Mouse (Mus musculus) embryonic facial prominence, embryonic 15.5 days (tissue): Measurements from ENCODE around the gene Hoxc10. TPM values are rescaled to one million over a fixed set of nuclear protein-coding genes. Genes with fewer than 3 reads are reported as not detected.

ENCODE experiments used
- ATAC-seq: fragments of 200-750 bp; cut with Nextera tagmentation; 2 replicates; pipeline ENCODE4 v1.8.0; 2017; ENCODE audit warnings: low read depth, moderate TSS enrichment; ENCODE audit not compliant: insufficient number of reproducible peaks, low FRiP score, low TSS enrichment
- H3K27ac ChIP-seq: fragments of 300-500 bp; sonication (generic); replicated peaks from 2 replicates; pipeline ENCODE4 v1.5.1; 2015; ENCODE audit warnings: mild to moderate bottlenecking, inconsistent platforms
- H3K27me3 ChIP-seq: fragments of 300-500 bp; sonication (generic); 2 replicates; pipeline ENCODE4 v1.6.1; 2015; ENCODE audit warnings: inconsistent platforms
- H3K36me3 ChIP-seq: fragments of 300-500 bp; sonication (generic); 2 replicates; pipeline ENCODE4 v1.6.1; 2015; ENCODE audit warnings: mild to moderate bottlenecking, inconsistent platforms
- H3K4me1 ChIP-seq: fragments of 300-500 bp; sonication (generic); 2 replicates; pipeline ENCODE4 v1.6.1; 2015; ENCODE audit warnings: inconsistent platforms
- H3K4me2 ChIP-seq: fragments of 300-500 bp; sonication (generic); replicated peaks from 2 replicates; pipeline ENCODE4 v1.6.1; 2015; ENCODE audit warnings: mild to moderate bottlenecking, inconsistent platforms
- H3K4me3 ChIP-seq: fragments of 300-500 bp; sonication (generic); replicated peaks from 2 replicates; pipeline ENCODE4 v1.5.1; 2015; ENCODE audit warnings: mild to moderate bottlenecking, inconsistent platforms
- H3K9ac ChIP-seq: fragments of 300-500 bp; sonication (generic); 2 replicates; pipeline ENCODE4 v1.6.1; 2015; ENCODE audit warnings: inconsistent platforms
- H3K9me3 ChIP-seq: fragments of 300-500 bp; sonication (generic); replicated peaks from 2 replicates; pipeline ENCODE4 v1.6.1; 2016; ENCODE audit warnings: inconsistent platforms
- WGBS: fragments of 180-500 bp; shearing (Covaris S2); methylation state at CpG from one replicate; pipeline ENCODE4 v1.1.7; 2015; 5-methylcytosine and 5-hydroxymethylcytosine counted together
- polyA plus RNA-seq: library from polyadenylated mRNA; unstranded; fragments of >200 nt; fragmentation: Nextera tagmentation; extraction: Ambion mirVana; gene quantifications from 2 replicates; pipeline ENCODE4 v1.2.1, GENCODE M21; 2015

Hoxc10 gene
- polyA plus RNA-seq, 1 experiment from 2014 or later = not detected

DNA sequence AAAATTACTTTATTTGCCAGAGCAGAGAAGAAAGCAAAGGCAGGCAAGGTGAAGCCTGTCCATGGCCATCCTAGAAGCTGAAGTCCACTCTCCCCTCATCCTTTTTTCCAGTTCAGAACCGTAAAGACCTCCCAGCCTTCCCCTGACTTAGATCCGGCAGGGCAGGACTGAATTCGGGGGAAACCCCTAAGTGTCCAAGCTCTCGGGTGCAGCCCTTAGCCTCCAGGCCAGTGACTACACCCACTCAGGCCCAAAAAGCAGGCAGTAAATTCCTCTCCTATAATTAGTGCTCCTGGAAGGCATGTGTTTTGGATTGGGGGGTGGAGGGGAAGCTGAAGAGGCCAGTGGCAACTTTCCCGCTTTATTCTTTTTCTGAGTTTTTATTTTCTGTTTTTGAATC is 39.2 kb downstream of the Hoxc10 start:
- no peaks in the 10 kb centered on the region for H3K4me1 ChIP-seq
- no peak for ATAC-seq
- no peak overlapping the region for H3K4me2 ChIP-seq
- H3K4me3 ChIP-seq = no peak overlapping the region
- H3K9ac ChIP-seq = no peak overlapping the region
- no peaks in the 10 kb centered on the region for H3K36me3 ChIP-seq
- H3K27me3 ChIP-seq = peaks cover 98% of the 10 kb centered on the region
- H3K9me3 ChIP-seq = no peaks in the 10 kb centered on the region
- WGBS = 5% methylated on average over 5 of the region's 5 CpGs
- H3K27ac ChIP-seq = no peak overlapping the region

DNA sequence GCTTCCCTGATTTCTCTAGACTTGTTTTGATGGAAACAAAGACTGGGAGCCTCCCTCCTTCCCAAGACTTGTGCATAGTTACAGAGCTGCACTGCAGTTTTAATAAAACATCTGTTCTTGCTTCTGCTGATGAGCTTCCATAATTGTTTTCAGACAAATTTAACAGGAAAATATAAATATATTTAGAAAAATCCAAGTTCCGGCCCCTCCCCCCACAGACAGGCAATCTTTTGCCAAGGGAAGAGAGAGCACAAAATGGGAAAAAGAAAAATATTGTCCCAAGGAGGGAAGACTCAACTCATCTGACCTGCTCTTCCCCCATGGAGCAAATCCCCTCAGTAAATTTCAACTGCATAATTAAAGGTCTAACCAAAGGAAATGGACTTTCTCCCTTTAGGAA is 39.7 kb downstream of the Hoxc10 start:
- Histone ChIP-seq H3K36me3 (no peaks in the 10 kb centered on the region), H3K9me3 (no peaks in the 10 kb centered on the region), H3K4me1 (no peaks in the 10 kb centered on the region), H3K27ac (no peak overlapping the region), H3K9ac (no peak overlapping the region), H3K27me3 (peaks cover 98% of the 10 kb centered on the region), H3K4me3 (no peak overlapping the region), H3K4me2 (no peak overlapping the region)
- no peak for ATAC-seq
- 6% methylated on average over 1 of the region's 1 CpGs for WGBS

DNA sequence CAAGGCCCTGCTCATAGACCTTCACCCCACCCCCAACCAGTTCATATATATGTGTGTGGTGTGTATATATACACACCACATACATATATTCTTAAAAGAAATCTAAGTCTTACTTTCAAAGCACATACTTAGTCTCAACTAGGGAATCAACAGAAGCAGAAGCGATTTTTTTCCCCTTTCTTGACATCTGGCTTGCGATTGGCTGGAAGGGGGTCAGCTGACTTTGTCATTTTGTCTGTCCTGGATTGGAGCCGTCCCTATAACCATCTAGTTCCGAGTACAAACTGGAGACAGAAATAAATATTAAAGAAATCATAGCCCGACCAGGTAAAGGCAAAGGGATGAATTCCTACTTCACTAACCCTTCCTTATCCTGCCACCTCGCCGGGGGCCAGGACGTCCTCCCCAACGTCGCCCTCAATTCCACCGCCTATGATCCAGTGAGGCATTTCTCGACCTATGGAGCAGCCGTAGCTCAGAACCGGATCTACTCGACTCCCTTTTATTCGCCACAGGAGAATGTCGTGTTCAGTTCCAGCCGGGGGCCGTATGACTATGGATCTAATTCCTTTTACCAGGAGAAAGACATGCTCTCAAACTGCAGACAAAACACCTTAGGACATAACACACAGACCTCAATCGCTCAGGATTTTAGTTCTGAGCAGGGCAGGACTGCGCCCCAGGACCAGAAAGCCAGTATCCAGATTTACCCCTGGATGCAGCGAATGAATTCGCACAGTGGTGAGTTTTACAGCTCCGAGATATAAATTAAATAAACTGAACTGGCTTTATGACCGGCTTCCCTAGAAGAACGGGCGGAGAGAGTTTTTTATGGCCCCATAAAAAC is 42.9 kb downstream of the Hoxc10 start:
- 3% methylated on average over 27 of the region's 27 CpGs for WGBS
- Histone ChIP-seq H3K4me1 (peaks cover 7% of the 10 kb centered on the region), H3K36me3 (no peaks in the 10 kb centered on the region), H3K9me3 (no peaks in the 10 kb centered on the region), H3K4me3 (0 out of 2 replicates have a peak overlapping the region, but pooled peaks have one; percentile 2), H3K27ac (no peak overlapping the region), H3K27me3 (peaks cover 98% of the 10 kb centered on the region), H3K4me2 (no peak overlapping the region), H3K9ac (no peak overlapping the region)
- no peak for ATAC-seq

DNA sequence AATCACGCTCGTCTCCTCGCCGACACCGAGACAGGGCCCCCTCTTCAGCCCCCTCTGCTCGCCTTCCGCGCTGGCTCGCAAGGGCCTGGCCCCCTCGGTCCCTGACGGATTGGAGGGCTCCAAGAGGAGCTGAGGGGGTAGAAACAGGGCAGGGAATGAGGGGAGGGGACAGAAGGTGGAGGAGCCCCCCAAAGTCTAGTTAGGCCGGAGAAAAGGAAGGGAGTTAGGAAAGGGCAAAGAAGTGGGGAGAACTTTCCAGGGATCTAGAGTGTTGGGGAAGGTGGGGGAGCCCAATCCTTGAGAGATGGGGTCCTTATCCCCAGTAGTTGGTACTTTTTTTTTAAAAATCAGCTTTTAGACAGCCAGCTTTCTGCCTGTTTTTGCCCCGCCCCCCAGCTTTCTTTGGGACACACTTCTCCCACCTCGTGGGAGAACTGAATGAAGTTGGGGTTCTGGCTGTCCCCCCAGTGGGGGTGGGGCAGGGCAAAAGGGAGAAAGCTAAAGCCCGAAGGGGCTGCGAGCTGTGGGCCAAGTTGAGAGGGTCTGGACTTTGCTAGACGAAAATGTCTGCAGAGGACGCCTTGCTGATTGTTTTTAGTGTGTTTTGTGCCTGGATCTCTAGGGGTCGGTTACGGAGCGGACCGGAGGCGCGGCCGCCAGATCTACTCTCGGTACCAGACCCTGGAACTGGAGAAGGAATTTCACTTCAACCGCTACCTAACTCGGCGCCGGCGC is 43.7 kb downstream of the Hoxc10 start:
- 4% methylated on average over 31 of the region's 31 CpGs for WGBS
- Histone ChIP-seq H3K4me1 (peaks cover 15% of the 10 kb centered on the region), H3K27ac (no peak overlapping the region), H3K9me3 (no peaks in the 10 kb centered on the region), H3K4me2 (no peak overlapping the region), H3K4me3 (no peak overlapping the region), H3K27me3 (peaks cover 98% of the 10 kb centered on the region), H3K36me3 (no peaks in the 10 kb centered on the region), H3K9ac (no peak overlapping the region)
- ATAC-seq = no peak

DNA sequence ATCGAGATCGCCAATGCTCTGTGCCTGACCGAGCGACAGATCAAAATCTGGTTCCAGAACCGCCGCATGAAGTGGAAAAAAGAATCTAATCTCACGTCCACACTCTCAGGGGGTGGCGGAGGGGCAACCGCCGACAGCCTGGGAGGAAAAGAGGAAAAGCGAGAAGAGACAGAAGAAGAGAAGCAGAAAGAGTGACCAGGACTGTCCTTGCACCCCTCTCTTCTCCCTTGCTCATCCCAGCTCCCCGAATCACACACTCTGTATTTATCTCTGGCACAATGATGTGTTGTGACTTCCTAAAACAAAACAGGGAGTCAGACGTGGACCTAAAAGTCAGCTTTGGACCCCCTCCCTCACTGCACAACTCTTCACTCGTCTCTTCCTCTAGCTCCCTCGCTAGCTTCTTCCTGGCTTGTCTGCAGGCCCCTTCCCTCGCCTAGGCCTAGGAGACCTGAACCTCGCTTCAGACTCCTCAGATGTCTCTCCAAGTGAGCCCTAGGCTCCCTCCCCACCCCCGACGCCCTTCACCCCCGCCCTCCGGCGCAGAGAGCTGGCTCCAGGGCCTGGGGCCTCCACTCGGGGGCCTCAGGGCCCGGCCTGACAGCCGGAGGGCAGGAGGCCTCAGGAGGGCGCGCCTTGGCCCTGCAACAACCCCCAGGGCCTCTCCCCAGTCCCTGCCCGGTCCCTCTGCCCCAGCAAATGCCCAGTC is 44.4 kb downstream of the Hoxc10 start:
- H3K4me3 ChIP-seq = no peak overlapping the region
- no peak for ATAC-seq
- WGBS = 6% methylated on average over 28 of the region's 28 CpGs
- no peaks in the 10 kb centered on the region for H3K36me3 ChIP-seq
- peaks cover 17% of the 10 kb centered on the region for H3K4me1 ChIP-seq
- H3K27ac ChIP-seq = no peak overlapping the region
- H3K9ac ChIP-seq = no peak overlapping the region
- H3K27me3 ChIP-seq = peaks cover 98% of the 10 kb centered on the region
- no peaks in the 10 kb centered on the region for H3K9me3 ChIP-seq
- H3K4me2 ChIP-seq = no peak overlapping the region

DNA sequence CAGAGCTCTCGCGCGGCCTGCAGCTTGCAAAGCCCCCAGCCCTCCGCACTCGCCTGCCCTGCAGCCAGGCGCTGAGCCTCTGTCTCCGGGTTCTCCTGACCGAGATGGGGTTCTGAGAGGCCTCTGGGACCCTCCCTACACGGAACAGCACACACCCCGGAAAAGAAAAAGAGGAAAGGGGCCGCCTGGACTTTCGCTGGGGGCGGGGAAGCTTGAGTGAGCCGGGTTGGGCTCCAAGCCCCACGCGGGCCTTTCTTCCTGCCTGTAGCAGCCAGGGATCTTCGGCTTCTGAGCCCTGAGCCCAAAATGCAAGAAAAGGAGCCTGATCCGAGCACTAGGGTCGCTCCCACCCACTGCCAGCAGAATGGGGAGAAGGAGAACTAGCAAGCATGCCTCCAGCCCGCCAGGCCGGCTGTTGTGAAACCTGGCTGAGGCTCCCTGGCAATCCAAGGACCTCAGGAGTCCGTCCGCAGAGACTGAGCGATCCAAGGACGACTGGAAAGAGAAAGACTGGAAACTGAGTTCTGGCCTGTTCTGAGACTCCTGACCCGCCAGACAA is 45.4 kb downstream of the Hoxc10 start:
- Histone ChIP-seq H3K4me3 (no peak overlapping the region), H3K4me1 (peaks cover 17% of the 10 kb centered on the region)
- ATAC-seq = no peak

DNA sequence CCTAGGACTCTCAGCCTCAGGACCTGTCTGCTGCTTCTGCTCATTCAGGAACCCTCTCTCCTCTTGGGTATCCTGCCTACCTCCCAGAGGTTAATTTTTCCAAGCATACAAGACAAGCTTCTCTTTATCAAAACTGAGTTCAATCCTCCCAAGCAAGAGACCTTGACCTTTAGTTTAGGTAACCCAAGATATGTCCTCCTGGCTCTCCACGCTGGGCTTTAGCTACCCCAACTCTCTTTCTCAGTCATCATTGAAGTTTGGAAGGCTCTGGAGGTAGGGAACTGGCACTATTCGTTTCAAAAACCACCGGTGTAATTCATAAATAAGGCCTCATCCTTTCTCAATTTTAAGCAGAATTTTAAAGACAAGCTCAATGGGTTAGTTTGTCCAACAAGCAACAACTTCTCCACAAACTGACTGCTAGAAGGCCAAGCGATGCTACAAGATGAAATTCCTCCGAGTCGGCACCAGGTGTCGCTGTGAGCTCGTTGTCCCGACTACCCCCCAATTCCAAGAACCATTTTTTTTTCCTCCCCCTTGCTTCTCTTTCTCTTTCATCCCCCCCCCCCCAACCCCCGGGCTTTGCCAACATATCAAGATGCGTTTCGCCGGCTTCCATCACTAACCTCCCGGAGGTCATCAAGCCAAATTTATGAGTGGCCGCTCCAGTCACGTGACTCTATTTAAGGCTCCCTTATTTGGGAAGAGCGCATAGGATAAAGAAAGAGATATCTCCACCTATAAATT is 46.8 kb downstream of the Hoxc10 start:
- Histone ChIP-seq H3K27me3 (peaks cover 98% of the 10 kb centered on the region), H3K36me3 (no peaks in the 10 kb centered on the region), H3K4me2 (peak overlapping the region; percentile 42), H3K9me3 (no peaks in the 10 kb centered on the region), H3K4me3 (peak overlapping the region; percentile 30), H3K9ac (no peak overlapping the region), H3K4me1 (peaks cover 17% of the 10 kb centered on the region), H3K27ac (no peak overlapping the region)
- no peak for ATAC-seq
- 5% methylated on average over 17 of the region's 17 CpGs for WGBS

More for the DNA sequence above, 45.4 kb downstream of the Hoxc10 start:
- H3K27me3 ChIP-seq = peaks cover 98% of the 10 kb centered on the region
- no peak overlapping the region for H3K9ac ChIP-seq
- no peak overlapping the region for H3K27ac ChIP-seq
- H3K36me3 ChIP-seq = no peaks in the 10 kb centered on the region
- no peaks in the 10 kb centered on the region for H3K9me3 ChIP-seq
- no peak overlapping the region for H3K4me2 ChIP-seq
- WGBS = 11% methylated on average over 26 of the region's 26 CpGs

DNA sequence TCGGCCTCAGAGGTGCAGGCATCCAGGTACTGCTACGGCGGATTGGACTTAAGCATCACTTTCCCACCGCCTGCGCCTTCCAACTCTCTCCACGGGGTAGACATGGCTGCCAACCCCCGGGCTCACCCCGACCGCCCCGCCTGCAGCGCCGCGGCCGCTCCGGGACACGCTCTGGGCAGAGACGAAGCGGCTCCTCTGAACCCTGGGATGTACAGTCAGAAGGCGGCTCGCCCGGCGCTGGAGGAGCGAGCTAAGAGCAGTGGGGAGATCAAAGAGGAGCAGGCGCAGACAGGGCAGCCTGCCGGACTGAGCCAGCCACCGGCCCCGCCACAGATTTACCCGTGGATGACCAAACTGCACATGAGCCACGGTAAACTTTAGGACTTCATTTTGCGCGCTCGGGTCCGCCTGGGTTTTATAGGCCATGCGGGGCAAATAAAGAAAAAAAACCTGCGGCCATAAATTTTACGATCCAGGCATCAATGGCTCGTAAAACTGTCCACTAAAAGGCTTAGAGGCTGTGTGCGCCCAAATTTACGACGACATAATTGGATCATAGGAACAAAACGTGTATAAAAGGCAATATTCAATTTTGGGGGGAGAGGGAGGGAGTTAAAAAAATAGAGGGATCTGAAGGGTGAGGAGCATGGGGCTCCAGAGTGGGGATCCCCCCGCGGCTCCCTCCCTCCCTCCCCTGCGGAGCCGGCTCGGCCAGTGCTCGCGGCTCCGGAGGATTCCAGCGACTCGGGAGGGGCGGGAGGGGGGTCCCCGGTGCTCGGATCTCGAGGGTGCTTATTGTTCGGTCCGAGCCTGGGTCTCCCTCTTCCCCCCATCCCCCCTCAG is 47.8 kb downstream of the Hoxc10 start:
- peak overlapping the region; percentile 42 for H3K4me2 ChIP-seq
- H3K27ac ChIP-seq = no peak overlapping the region
- H3K27me3 ChIP-seq = peaks cover 98% of the 10 kb centered on the region
- H3K9ac ChIP-seq = no peak overlapping the region
- no peak for ATAC-seq
- no peaks in the 10 kb centered on the region for H3K36me3 ChIP-seq
- 1% methylated on average over 45 of the region's 57 CpGs for WGBS
- no peaks in the 10 kb centered on the region for H3K9me3 ChIP-seq
- H3K4me1 ChIP-seq = peaks cover 17% of the 10 kb centered on the region
- peak overlapping the region; percentile 30 for H3K4me3 ChIP-seq

DNA sequence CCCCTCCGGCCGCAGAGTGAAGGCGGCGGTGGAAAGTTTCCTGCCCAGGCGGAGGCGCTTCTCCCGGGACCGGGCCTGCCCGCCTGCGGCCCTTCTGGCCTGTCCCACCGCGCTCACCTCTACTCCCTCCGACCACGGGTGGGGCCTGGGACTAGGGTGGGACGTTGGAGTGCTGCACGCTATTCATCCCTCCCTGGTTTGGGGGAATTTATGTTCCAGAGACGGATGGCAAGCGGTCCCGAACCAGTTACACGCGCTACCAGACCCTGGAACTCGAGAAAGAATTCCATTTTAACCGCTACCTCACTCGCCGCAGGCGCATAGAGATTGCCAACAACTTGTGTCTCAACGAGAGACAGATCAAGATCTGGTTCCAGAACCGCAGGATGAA is 48.4 kb downstream of the Hoxc10 start:
- Histone ChIP-seq H3K9me3 (no peaks in the 10 kb centered on the region), H3K9ac (no peak overlapping the region), H3K4me2 (peak overlapping the region; percentile 42), H3K4me3 (peak overlapping the region; percentile 30), H3K36me3 (no peaks in the 10 kb centered on the region), H3K4me1 (peaks cover 17% of the 10 kb centered on the region), H3K27ac (no peak overlapping the region), H3K27me3 (peaks cover 98% of the 10 kb centered on the region)
- no peak for ATAC-seq
- 4% methylated on average over 22 of the region's 28 CpGs for WGBS
